Mouse (Mus musculus): ENCODE results near the gene Zfp819. TPM values are rescaled to one million over a fixed set of nuclear protein-coding genes. Genes with fewer than 3 reads are reported as not detected.

Gene Zfp819
- polyA plus RNA-seq, 1 experiment from 2014 or later = not detected

DNA sequence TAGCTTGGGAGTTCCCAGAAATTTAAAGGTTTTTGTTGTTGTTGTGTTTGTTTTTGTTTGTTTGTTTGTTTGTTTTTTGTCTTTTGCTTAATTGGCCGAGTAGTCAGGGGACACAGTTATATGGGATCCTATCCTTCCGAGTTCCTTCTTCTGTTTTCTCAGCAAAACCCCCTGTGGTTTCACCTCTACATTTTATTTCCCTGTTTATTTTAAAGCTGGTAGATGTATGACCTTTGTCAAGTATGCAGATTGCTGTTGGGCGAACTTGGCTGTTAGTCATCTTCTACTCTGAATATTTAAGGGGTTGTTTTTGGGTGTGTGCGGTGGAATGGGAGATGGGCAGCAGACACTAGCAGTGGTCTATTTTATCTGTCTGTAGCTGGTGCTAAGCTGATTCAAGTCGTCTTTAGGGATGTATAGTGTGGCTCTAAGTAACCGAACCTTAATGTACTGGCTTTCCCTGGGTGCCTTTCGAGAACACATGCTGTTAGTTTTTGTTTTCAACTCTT, 1.4 kb downstream of the Zfp819 start:
- H3K27ac ChIP-seq (ENCODE audit: poor library complexity, severe bottlenecking) = no peak overlapping the region
- no peaks in the 10 kb centered on the region for H3K36me3 ChIP-seq
- no peak overlapping the region for H3K4me3 ChIP-seq
- H3K9me3 ChIP-seq (replicated peaks) = no peaks in the 10 kb centered on the region
- WGBS = 64% methylated on average over 7 of the region's 7 CpGs
- H3K4me1 ChIP-seq (replicated peaks) = peaks cover 4% of the 10 kb centered on the region; the same call in 1 of the 2 replicates
- H3K4me2 ChIP-seq = no peak overlapping the region
- no peak for ATAC-seq (ENCODE audit: insufficient number of reproducible peaks, low FRiP score)
- H3K27me3 ChIP-seq (replicated peaks) = 0 out of 2 replicates have a peak, but pooled peaks cover 5% of the 10 kb centered on the region
- H3K9ac ChIP-seq = no peak overlapping the region

DNA sequence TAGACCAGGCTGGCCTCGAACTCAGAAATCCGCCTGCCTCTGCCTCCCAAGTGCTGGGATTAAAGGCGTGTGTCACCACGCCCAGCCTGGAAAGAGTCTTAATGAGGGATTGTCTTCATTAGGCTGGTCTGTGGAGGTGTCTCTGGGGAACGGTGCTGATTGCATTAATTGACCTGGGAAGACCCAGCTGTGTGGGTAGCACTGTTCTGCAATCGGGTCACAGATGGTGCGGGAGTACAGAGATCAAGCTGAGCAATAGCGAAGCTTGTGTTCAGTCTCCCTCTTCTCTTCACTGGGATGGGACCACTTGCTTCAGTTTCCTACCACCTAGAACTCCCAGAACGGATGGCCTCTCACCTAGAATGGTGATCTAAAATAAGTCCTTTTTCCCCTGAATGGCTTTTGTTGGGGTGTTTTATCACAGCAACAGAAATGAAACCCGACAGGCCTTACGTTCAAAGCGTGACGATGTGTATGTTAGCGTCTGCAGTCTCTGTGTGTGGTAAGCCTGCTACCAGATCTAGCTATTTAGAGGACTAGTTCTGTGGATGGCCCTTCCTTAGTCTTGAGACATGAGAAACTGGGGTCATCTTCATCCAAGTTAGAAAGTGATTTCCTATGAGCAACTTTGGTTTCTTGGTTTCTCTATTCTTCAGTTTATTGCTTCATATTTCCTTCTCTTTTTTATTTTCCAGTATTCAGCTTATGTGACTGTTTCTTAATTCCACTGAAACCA, 7.0 kb downstream of the Zfp819 start:
- Histone ChIP-seq H3K9me3 (replicated peaks) (no peaks in the 10 kb centered on the region), H3K27me3 (replicated peaks) (no peaks in the 10 kb centered on the region)

DNA sequence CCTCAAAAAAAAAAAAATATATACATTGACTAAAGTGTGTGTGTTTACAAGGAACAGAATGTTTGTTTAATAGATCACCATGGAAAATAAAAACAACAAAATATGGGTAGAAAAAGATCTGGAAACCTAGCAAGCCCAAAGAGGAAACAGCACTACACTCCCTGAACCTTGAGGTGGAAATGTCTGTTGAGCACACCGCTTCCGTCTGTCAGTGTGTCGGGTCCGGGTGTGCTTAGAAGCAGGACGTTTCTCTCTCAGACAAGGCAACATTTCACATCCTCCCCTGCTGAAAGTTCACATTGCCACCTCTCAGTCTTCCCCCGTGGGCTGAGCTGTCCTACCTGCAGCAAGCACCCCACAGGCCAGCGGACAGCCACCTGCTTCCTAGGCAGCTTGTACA, 16.0 kb downstream of the Zfp819 start:
- H3K36me3 ChIP-seq = no peaks in the 10 kb centered on the region
- no peak for ATAC-seq (ENCODE audit: insufficient number of reproducible peaks, low FRiP score)
- H3K27ac ChIP-seq (ENCODE audit: poor library complexity, severe bottlenecking) = no peak overlapping the region
- H3K27me3 ChIP-seq (replicated peaks) = no peaks in the 10 kb centered on the region; the same call in 1 of the 2 replicates
- H3K9ac ChIP-seq = no peak overlapping the region
- 66% methylated on average over 7 of the region's 7 CpGs for WGBS
- no peaks in the 10 kb centered on the region for H3K9me3 ChIP-seq (replicated peaks)
- no peaks in the 10 kb centered on the region for H3K4me1 ChIP-seq (replicated peaks)
- H3K4me2 ChIP-seq = no peak overlapping the region
- no peak overlapping the region for H3K4me3 ChIP-seq

More for the DNA sequence above, 7.0 kb downstream of the Zfp819 start:
- no peak overlapping the region for H3K9ac ChIP-seq
- H3K27ac ChIP-seq (ENCODE audit: poor library complexity, severe bottlenecking) = no peak overlapping the region
- ATAC-seq (ENCODE audit: insufficient number of reproducible peaks, low FRiP score) = no peak
- 84% methylated on average over 14 of the region's 14 CpGs for WGBS
- no peak overlapping the region for H3K4me2 ChIP-seq
- no peak overlapping the region for H3K4me3 ChIP-seq
- no peaks in the 10 kb centered on the region for H3K4me1 ChIP-seq (replicated peaks)
- no peaks in the 10 kb centered on the region for H3K36me3 ChIP-seq

DNA sequence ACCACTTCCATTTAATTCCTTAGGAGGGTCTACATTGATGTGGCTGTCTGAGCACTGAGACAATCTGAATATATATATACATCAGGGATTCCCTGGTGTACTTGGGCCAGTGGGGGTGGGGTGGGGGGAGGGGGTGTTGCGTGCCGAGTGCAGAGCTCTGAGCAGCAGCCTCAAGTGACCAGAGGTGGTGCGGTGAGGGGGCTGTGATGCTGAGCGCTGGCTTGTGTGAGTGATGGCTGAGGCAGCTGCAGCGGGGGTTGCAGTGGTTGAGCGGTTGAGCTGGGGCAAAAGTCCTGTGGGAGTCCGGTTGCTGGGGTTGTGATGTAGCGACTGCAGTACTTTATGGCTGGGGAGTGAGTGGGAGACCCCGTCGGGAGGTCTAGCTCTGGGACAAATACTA, 16.9 kb downstream of the Zfp819 start:
- Histone ChIP-seq H3K4me2 (no peak overlapping the region), H3K9me3 (replicated peaks) (no peaks in the 10 kb centered on the region), H3K4me3 (no peak overlapping the region)

DNA sequence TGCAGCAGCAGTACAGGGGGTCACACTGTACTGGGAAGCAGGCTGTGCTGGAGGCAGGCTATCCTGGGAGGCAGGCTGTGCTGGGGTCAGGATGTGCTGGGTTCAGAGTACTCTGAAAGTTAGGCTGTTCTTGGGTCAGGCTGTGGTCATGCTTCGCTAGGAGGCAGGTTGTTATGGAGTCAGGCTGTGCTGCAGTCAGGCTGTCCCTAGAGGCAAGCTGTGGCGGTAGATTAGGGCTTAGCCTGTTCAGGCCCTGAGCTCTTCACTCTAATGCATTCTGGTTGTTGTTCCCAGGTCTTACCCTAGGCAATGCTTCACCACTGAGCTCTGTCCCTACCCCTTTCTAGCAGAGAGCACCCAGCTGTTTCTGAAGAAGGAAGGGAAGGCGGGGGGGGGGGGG, 18.1 kb downstream of the Zfp819 start:
- no peaks in the 10 kb centered on the region; the same call in 1 of the 2 replicates for H3K27me3 ChIP-seq (replicated peaks)
- no peak overlapping the region for H3K4me3 ChIP-seq
- H3K4me2 ChIP-seq = no peak overlapping the region
- WGBS = 59% methylated on average over 3 of the region's 3 CpGs
- H3K9ac ChIP-seq = no peak overlapping the region
- no peak overlapping the region for H3K27ac ChIP-seq (ENCODE audit: poor library complexity, severe bottlenecking)
- no peaks in the 10 kb centered on the region for H3K9me3 ChIP-seq (replicated peaks)
- ATAC-seq (ENCODE audit: insufficient number of reproducible peaks, low FRiP score) = no peak
- no peaks in the 10 kb centered on the region for H3K4me1 ChIP-seq (replicated peaks)
- no peaks in the 10 kb centered on the region for H3K36me3 ChIP-seq

More for the DNA sequence above, 16.9 kb downstream of the Zfp819 start:
- Histone ChIP-seq H3K9ac (no peak overlapping the region), H3K4me1 (replicated peaks) (no peaks in the 10 kb centered on the region), H3K27ac (ENCODE audit: poor library complexity, severe bottlenecking) (no peak overlapping the region), H3K27me3 (replicated peaks) (no peaks in the 10 kb centered on the region; the same call in 1 of the 2 replicates), H3K36me3 (no peaks in the 10 kb centered on the region)
- WGBS = 16% methylated on average over 10 of the region's 10 CpGs
- no peak for ATAC-seq (ENCODE audit: insufficient number of reproducible peaks, low FRiP score)

DNA sequence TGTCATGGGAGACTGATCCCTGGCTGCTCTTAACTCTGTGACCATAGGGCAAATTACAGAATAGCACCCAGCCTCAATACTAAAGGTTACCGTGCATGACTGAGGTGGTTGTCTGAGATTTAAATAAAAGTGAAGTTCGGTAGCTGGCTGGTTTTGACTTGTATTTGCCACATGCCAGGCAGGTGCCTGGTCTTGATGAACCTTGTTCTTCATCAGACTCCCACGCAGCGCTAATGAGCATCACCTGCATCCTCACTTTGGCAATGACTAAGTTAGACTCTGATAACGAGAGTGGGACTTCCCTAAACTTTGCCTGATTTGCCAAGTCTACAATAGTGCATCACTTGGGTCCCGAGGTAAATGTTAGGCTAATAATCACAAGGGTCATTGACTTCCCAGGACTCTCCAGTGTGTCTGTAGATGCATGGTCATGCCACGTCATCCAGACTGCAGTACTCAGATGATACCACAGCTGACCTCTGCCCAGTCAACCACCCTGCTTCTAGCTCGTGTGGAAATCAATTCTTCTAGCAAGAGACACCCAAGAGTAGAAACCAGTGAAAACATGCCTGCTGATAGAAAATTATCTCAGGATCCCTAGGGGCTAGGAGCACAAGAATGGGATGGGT, 18.9 kb downstream of the Zfp819 start:
- no peak overlapping the region for H3K4me2 ChIP-seq
- no peak overlapping the region for H3K27ac ChIP-seq (ENCODE audit: poor library complexity, severe bottlenecking)
- H3K36me3 ChIP-seq = no peaks in the 10 kb centered on the region
- no peaks in the 10 kb centered on the region; the same call in 1 of the 2 replicates for H3K27me3 ChIP-seq (replicated peaks)
- ATAC-seq (ENCODE audit: insufficient number of reproducible peaks, low FRiP score) = no peak
- H3K4me1 ChIP-seq (replicated peaks) = no peaks in the 10 kb centered on the region
- 79% methylated on average over 8 of the region's 8 CpGs for WGBS
- no peak overlapping the region for H3K4me3 ChIP-seq
- H3K9me3 ChIP-seq (replicated peaks) = no peaks in the 10 kb centered on the region
- H3K9ac ChIP-seq = no peak overlapping the region

DNA sequence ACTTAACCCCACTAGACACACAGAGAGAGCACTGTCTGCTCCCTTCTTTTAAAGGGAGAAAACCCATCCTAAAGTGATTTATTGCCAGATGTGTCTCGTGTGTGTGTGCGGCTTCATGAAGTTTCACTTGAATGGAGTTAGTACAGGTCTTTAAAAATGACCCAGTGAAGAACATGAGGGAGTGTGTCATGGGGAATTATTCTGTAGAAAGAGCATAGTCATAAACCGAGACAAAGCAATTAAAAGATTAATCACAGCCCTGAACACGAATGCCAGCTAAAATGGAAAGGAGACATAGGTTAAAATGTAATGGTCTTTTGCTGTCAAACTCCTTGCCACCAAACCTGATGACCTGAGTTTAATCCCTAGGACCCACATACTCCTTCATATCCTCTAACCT, 27.0 kb downstream of the Zfp819 start:
- no peaks in the 10 kb centered on the region for H3K36me3 ChIP-seq
- ATAC-seq (ENCODE audit: insufficient number of reproducible peaks, low FRiP score) = no peak
- no peak overlapping the region for H3K4me2 ChIP-seq

DNA sequence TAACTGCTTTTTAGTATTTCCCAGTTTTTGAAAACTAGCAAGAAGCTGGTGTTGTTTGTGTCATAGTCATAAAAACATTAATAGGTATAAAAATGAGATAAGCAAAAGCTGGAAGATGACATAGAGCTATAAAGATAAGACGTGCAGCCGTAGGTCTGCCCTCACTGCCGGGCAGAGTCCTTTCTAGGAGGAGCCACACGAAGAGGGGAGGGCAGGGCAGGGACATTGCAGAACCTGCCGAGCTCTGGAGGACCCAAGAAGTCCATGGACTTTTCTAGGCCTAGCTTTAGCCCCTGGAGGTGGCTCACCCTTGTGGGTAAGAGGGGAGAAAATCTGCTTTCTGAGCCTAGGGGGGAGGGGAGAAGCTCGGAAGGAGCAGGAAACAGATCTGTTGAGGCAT, 27.5 kb downstream of the Zfp819 start, which contains the start of gene Ceacam18:
Gene Ceacam18, plus strand, starts transcription at position 208 of the 400 bp plus-strand sequence.
- Histone ChIP-seq H3K27me3 (replicated peaks) (no peaks in the 10 kb centered on the region), H3K4me1 (replicated peaks) (no peaks in the 10 kb centered on the region), H3K36me3 (no peaks in the 10 kb centered on the region), H3K9me3 (replicated peaks) (no peaks in the 10 kb centered on the region), H3K27ac (ENCODE audit: poor library complexity, severe bottlenecking) (no peak within 1 kb of the TSS), H3K4me3 (no peak within 1 kb of the TSS), H3K4me2 (no peak within 1 kb of the TSS), H3K9ac (no peak within 1 kb of the TSS)
- 48% methylated on average over 6 of the region's 6 CpGs for WGBS
- ATAC-seq (ENCODE audit: insufficient number of reproducible peaks, low FRiP score) = no peak

More for the DNA sequence above, 27.0 kb downstream of the Zfp819 start:
- H3K4me3 ChIP-seq = no peak overlapping the region
- no peaks in the 10 kb centered on the region for H3K9me3 ChIP-seq (replicated peaks)
- no peak overlapping the region for H3K27ac ChIP-seq (ENCODE audit: poor library complexity, severe bottlenecking)
- no peak overlapping the region for H3K9ac ChIP-seq
- H3K4me1 ChIP-seq (replicated peaks) = no peaks in the 10 kb centered on the region
- 78% methylated on average over 4 of the region's 4 CpGs for WGBS
- H3K27me3 ChIP-seq (replicated peaks) = no peaks in the 10 kb centered on the region

DNA sequence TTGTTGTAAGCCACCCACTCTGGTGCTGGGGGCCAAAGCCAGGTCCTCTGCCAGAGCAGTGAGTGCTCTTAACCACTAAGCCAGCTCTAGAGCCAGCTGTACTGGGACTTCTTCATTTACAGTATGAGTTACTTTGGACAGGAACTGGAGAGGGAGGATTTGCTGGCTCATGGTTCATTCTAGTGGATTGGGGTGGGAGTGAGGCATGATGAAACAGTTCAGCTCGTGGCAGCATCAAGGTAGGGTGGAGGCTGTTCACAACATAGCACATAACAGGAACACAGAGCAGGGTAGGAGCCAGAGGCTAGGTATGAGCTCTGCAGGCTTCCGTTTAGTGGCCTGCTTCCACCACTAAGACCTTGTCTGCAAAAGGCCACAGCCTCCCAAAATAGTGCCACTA, 29.2 kb downstream of the Zfp819 start:
- Histone ChIP-seq H3K4me3 (no peak overlapping the region), H3K27ac (ENCODE audit: poor library complexity, severe bottlenecking) (no peak overlapping the region), H3K36me3 (no peaks in the 10 kb centered on the region), H3K9me3 (replicated peaks) (no peaks in the 10 kb centered on the region), H3K9ac (no peak overlapping the region), H3K4me1 (replicated peaks) (no peaks in the 10 kb centered on the region), H3K4me2 (no peak overlapping the region), H3K27me3 (replicated peaks) (no peaks in the 10 kb centered on the region)
- ATAC-seq (ENCODE audit: insufficient number of reproducible peaks, low FRiP score) = no peak
- 39% methylated on average over 2 of the region's 2 CpGs for WGBS

DNA sequence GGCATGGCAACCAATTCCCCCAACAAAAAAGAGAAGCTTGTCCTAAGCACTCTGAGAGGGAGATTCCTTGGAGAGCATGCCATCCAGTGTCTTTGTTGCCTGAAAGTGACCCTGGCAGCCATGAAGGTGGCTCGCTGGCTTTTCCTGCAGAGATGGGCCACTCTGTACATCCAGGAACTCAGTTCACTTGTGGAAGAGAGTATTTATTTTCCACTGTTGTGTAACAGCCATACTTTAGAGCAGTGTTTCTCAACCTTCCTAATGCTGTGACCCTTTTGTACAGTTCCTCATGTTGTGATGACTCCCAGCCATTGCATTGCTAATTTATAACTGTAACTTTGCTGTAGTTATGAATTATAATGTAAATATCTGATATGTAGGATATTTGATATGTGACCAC, 30.1 kb downstream of the Zfp819 start:
- Histone ChIP-seq H3K27ac (ENCODE audit: poor library complexity, severe bottlenecking) (no peak overlapping the region), H3K4me2 (no peak overlapping the region), H3K4me1 (replicated peaks) (no peaks in the 10 kb centered on the region), H3K36me3 (no peaks in the 10 kb centered on the region), H3K9ac (no peak overlapping the region), H3K4me3 (no peak overlapping the region), H3K9me3 (replicated peaks) (no peaks in the 10 kb centered on the region), H3K27me3 (replicated peaks) (no peaks in the 10 kb centered on the region)
- ATAC-seq (ENCODE audit: insufficient number of reproducible peaks, low FRiP score) = no peak
- 73% methylated on average over 1 of the region's 1 CpGs for WGBS

DNA sequence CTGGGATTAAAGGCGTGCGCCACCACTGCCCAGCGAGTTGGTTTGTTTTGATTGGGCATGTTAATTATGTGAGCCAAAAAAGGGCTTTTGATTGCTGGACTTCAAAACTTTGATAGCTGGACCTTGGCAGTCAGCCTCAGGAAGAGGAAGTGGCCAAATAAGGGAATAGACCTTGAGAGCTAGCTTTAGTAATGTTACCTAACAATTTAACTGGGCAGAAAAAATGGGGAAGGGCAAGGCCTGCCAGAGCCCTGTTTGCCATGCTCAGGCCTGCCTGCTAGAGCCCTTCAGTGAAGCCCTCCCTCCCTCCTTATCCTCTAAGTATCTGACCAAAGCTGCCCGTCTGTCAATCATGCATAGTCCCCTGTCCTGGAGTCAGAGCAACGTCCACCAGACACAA, 35.6 kb downstream of the Zfp819 start:
- Histone ChIP-seq H3K9ac (no peak overlapping the region), H3K4me1 (replicated peaks) (no peaks in the 10 kb centered on the region), H3K4me3 (no peak overlapping the region), H3K4me2 (no peak overlapping the region), H3K27me3 (replicated peaks) (no peaks in the 10 kb centered on the region), H3K36me3 (no peaks in the 10 kb centered on the region), H3K9me3 (replicated peaks) (no peaks in the 10 kb centered on the region), H3K27ac (ENCODE audit: poor library complexity, severe bottlenecking) (no peak overlapping the region)
- 61% methylated on average over 5 of the region's 5 CpGs for WGBS
- ATAC-seq (ENCODE audit: insufficient number of reproducible peaks, low FRiP score) = no peak
